Mouse (Mus musculus) neural tube, embryonic 14.5 days (tissue): ENCODE results near the gene Gm10553. TPM values are rescaled to one million over a fixed set of nuclear protein-coding genes. Genes with fewer than 3 reads are reported as not detected.
"Not testable (repeated sequence)": the region's sequence is repeated elsewhere in the genome, so short reads cannot be mapped to it uniquely, and the experiment has no call there.

Experiments
- ATAC-seq: fragments of 200-750 bp; cut with Nextera tagmentation; 2 replicates; pipeline ENCODE4 v1.8.0; 2017; ENCODE audit warnings: low read depth, mild to moderate bottlenecking, moderate TSS enrichment, moderate library complexity
- H3K27ac ChIP-seq: fragments of 300-500 bp; sonication (generic); 2 replicates; pipeline ENCODE4 v1.5.1; 2014; ENCODE audit warnings: low read depth, mild to moderate bottlenecking, control low read depth, low read length, moderate library complexity, mixed read lengths
- H3K27me3 ChIP-seq: fragments of 300-500 bp; sonication (generic); 2 replicates; pipeline ENCODE4 v1.6.1; 2014; ENCODE audit warnings: low read length; ENCODE audit not compliant: control insufficient read depth, insufficient read depth
- H3K36me3 ChIP-seq: fragments of 300-500 bp; sonication (generic); 2 replicates; pipeline ENCODE4 v1.6.1; 2014; ENCODE audit warnings: low read length, mixed read lengths; ENCODE audit not compliant: control insufficient read depth, insufficient read depth
- H3K4me1 ChIP-seq: fragments of 300-500 bp; sonication (generic); 2 replicates; pipeline ENCODE4 v1.6.1; 2014; ENCODE audit warnings: low read length; ENCODE audit not compliant: control insufficient read depth, insufficient read depth
- H3K4me2 ChIP-seq: fragments of 300-500 bp; sonication (generic); 2 replicates; pipeline ENCODE4 v1.6.1; 2014; ENCODE audit warnings: mild to moderate bottlenecking, low read depth, low read length, control low read depth
- H3K4me3 ChIP-seq: fragments of 300-500 bp; sonication (generic); 2 replicates; pipeline ENCODE4 v1.5.1; 2014; ENCODE audit warnings: low read depth, low read length, control low read depth, mixed read lengths
- H3K9ac ChIP-seq: fragments of 300-500 bp; sonication (generic); replicated peaks from 2 replicates; pipeline ENCODE4 v1.6.1; 2014; ENCODE audit warnings: low read depth, mild to moderate bottlenecking, control low read depth, low read length, mixed read lengths
- H3K9me3 ChIP-seq: fragments of 300-500 bp; sonication (generic); 2 replicates; pipeline ENCODE4 v1.6.1; 2016; ENCODE audit warnings: low read length; ENCODE audit not compliant: control insufficient read depth
- WGBS: fragments of 180-500 bp; shearing (Covaris S2); extraction: QIAGEN DNeasy Blood & Tissue Kit; methylation state at CpG from one replicate; pipeline ENCODE4 v1.1.7; 2014; 5-methylcytosine and 5-hydroxymethylcytosine counted together
- polyA plus RNA-seq: library from polyadenylated mRNA; unstranded; fragments of >200 nt; fragmentation: Nextera tagmentation; extraction: Ambion mirVana; gene quantifications from 2 replicates; pipeline ENCODE4 v1.2.1, GENCODE M21; 2014

Gm10553 gene
- polyA plus RNA-seq, 1 experiment from 2014 or later: not detected

- WGBS: 80% methylated on average over 4 of the region's 4 CpGs
- not testable (repeated sequence) for H3K4me1 ChIP-seq, H3K27ac ChIP-seq, H3K9me3 ChIP-seq, H3K9ac ChIP-seq, H3K27me3 ChIP-seq, H3K4me2 ChIP-seq, ATAC-seq, H3K36me3 ChIP-seq, H3K4me3 ChIP-seq
These were observed 5.4 kb downstream of the Gm10553 start for GRCm38 (mm10) chr1:85105336-85105735.

- not testable (repeated sequence) for H3K9me3 ChIP-seq, H3K4me2 ChIP-seq, H3K36me3 ChIP-seq, H3K9ac ChIP-seq, H3K4me1 ChIP-seq, H3K27me3 ChIP-seq, H3K4me3 ChIP-seq, ATAC-seq, H3K27ac ChIP-seq
- WGBS: 75% methylated on average over 5 of the region's 6 CpGs
These were observed 6.0 kb downstream of the Gm10553 start for GRCm38 (mm10) chr1:85106013-85106412.

- H3K27ac ChIP-seq, ATAC-seq: not testable (repeated sequence)
- no CpG with 5 or more reads among the region's 7 CpGs for WGBS
These were observed 9.8 kb downstream of the Gm10553 start, which contains the start of gene A530032D15Rik for GRCm38 (mm10) chr1:85109753-85110152. A530032D15Rik (minus strand) TSS chr1:85109853.

GRCm38 (mm10) chr1:85110876-85111275 lies 10.9 kb downstream of the Gm10553 start:
- not testable (repeated sequence) for H3K9ac ChIP-seq, H3K4me3 ChIP-seq, H3K4me1 ChIP-seq, H3K27ac ChIP-seq, H3K4me2 ChIP-seq, H3K9me3 ChIP-seq, H3K36me3 ChIP-seq, H3K27me3 ChIP-seq, ATAC-seq
- WGBS: 68% methylated on average over 2 of the region's 3 CpGs

More at GRCm38 (mm10) chr1:85109753-85110152, 9.8 kb downstream of the Gm10553 start, which contains the start of gene A530032D15Rik:
- not testable (repeated sequence) for H3K9ac ChIP-seq, H3K4me3 ChIP-seq, H3K36me3 ChIP-seq, H3K27me3 ChIP-seq, H3K4me1 ChIP-seq, H3K4me2 ChIP-seq, H3K9me3 ChIP-seq

- H3K9me3 ChIP-seq, H3K27me3 ChIP-seq, H3K9ac ChIP-seq, H3K36me3 ChIP-seq, H3K4me3 ChIP-seq, H3K4me2 ChIP-seq, H3K27ac ChIP-seq, H3K4me1 ChIP-seq, ATAC-seq: not testable (repeated sequence)
- 67% methylated on average over 9 of the region's 10 CpGs for WGBS
These were observed 11.6 kb downstream of the Gm10553 start for GRCm38 (mm10) chr1:85111572-85111971.

GRCm38 (mm10) chr1:85112266-85112665 lies 12.3 kb downstream of the Gm10553 start:
- not testable (repeated sequence) for H3K4me1 ChIP-seq, H3K4me2 ChIP-seq, H3K27me3 ChIP-seq, H3K27ac ChIP-seq, H3K4me3 ChIP-seq, H3K9me3 ChIP-seq, H3K36me3 ChIP-seq, ATAC-seq, H3K9ac ChIP-seq
- WGBS: 91% methylated on average over 7 of the region's 7 CpGs

- ATAC-seq, H3K9me3 ChIP-seq: not testable (repeated sequence)
- WGBS: 67% methylated on average over 2 of the region's 5 CpGs
These were observed 12.9 kb downstream of the Gm10553 start for GRCm38 (mm10) chr1:85112889-85113288.

GRCm38 (mm10) chr1:85114078-85114477 lies 14.1 kb downstream of the Gm10553 start:
- not testable (repeated sequence) for ATAC-seq, H3K27me3 ChIP-seq, H3K4me1 ChIP-seq, H3K27ac ChIP-seq, H3K4me3 ChIP-seq, H3K9me3 ChIP-seq, H3K36me3 ChIP-seq, H3K4me2 ChIP-seq, H3K9ac ChIP-seq
- 82% methylated on average over 3 of the region's 3 CpGs for WGBS

More at GRCm38 (mm10) chr1:85112889-85113288, 12.9 kb downstream of the Gm10553 start:
- H3K4me3 ChIP-seq, H3K27me3 ChIP-seq, H3K27ac ChIP-seq, H3K9ac ChIP-seq, H3K4me1 ChIP-seq, H3K36me3 ChIP-seq, H3K4me2 ChIP-seq: not testable (repeated sequence)

- H3K27me3 ChIP-seq, H3K9ac ChIP-seq, ATAC-seq, H3K36me3 ChIP-seq, H3K9me3 ChIP-seq, H3K4me1 ChIP-seq, H3K27ac ChIP-seq, H3K4me2 ChIP-seq, H3K4me3 ChIP-seq: not testable (repeated sequence)
- WGBS: 55% methylated on average over 6 of the region's 6 CpGs
These were observed 14.9 kb downstream of the Gm10553 start for GRCm38 (mm10) chr1:85114666-85115402.
